Mouse (Mus musculus) liver, embryonic 12.5 days (tissue): Measurements from ENCODE around the gene Tgif2. TPM values are rescaled to one million over a fixed set of nuclear protein-coding genes. Genes with fewer than 3 reads are reported as not detected.
"Not testable (repeated sequence)": the region's sequence is repeated elsewhere in the genome, so short reads cannot be mapped to it uniquely, and the experiment has no call there.

Experiments
- ATAC-seq: fragments of 200-750 bp; cut with Nextera tagmentation; 2 replicates; pipeline ENCODE4 v1.8.0; 2017; ENCODE audit warnings: moderate number of reproducible peaks, mild to moderate bottlenecking, moderate library complexity
- H3K27ac ChIP-seq: fragments of 300-500 bp; sonication (generic); 2 replicates; pipeline ENCODE4 v1.5.1; 2016; ENCODE audit warnings: mild to moderate bottlenecking
- H3K27me3 ChIP-seq: fragments of 300-500 bp; sonication (generic); replicated peaks from 2 replicates; pipeline ENCODE4 v1.6.1; 2016; ENCODE audit warnings: mild to moderate bottlenecking, moderate library complexity
- H3K36me3 ChIP-seq: fragments of 300-500 bp; sonication (generic); 2 replicates; pipeline ENCODE4 v1.6.1; 2016; ENCODE audit warnings: mild to moderate bottlenecking, moderate library complexity
- H3K4me1 ChIP-seq: fragments of 300-500 bp; sonication (generic); 2 replicates; pipeline ENCODE4 v1.6.1; 2016
- H3K4me2 ChIP-seq: fragments of 300-500 bp; sonication (generic); 2 replicates; pipeline ENCODE4 v1.6.1; 2016; ENCODE audit warnings: mild to moderate bottlenecking, moderate library complexity
- H3K4me3 ChIP-seq: fragments of 300-500 bp; sonication (generic); 2 replicates; pipeline ENCODE4 v1.5.1; 2016; ENCODE audit warnings: mild to moderate bottlenecking, moderate library complexity
- H3K9ac ChIP-seq: fragments of 300-500 bp; sonication (generic); 2 replicates; pipeline ENCODE4 v1.6.1; 2016; ENCODE audit warnings: mild to moderate bottlenecking, moderate library complexity
- H3K9me3 ChIP-seq: fragments of 300-500 bp; sonication (generic); replicated peaks from 2 replicates; pipeline ENCODE4 v1.6.1; 2016; ENCODE audit warnings: mild to moderate bottlenecking, moderate library complexity
- WGBS: fragments of 180-500 bp; shearing (Covaris S2); methylation state at CpG from one replicate; pipeline ENCODE4 v1.1.7; 2016; ENCODE audit not compliant: insufficient replicate concordance; 5-methylcytosine and 5-hydroxymethylcytosine counted together
- polyA plus RNA-seq: library from polyadenylated mRNA; unstranded; fragments of >200 nt; fragmentation: Nextera tagmentation; extraction: Ambion mirVana; gene quantifications from 2 replicates; pipeline ENCODE4 v1.2.1, GENCODE M21; 2016

Tgif2 gene
- polyA plus RNA-seq, 1 experiment from 2014 or later: 16.2 TPM

GRCm38 (mm10) chr2:156899184-156899583 is 59.4 kb downstream of the Tgif2 start:
- peaks cover 45% of the 10 kb centered on the region for H3K4me1 ChIP-seq
- no peaks in the 10 kb centered on the region for H3K9me3 ChIP-seq
- WGBS: 57% methylated on average over 4 of the region's 4 CpGs
- no peak overlapping the region for H3K27ac ChIP-seq
- no peak overlapping the region for H3K9ac ChIP-seq
- H3K4me2 ChIP-seq: no peak overlapping the region
- no peaks in the 10 kb centered on the region for H3K36me3 ChIP-seq
- no peak overlapping the region for H3K4me3 ChIP-seq
- no peaks in the 10 kb centered on the region for H3K27me3 ChIP-seq
- no peak for ATAC-seq

- no peaks in the 10 kb centered on the region for H3K36me3 ChIP-seq
- no peak overlapping the region for H3K4me3 ChIP-seq
- H3K27me3 ChIP-seq: no peaks in the 10 kb centered on the region
- no peak overlapping the region for H3K9ac ChIP-seq
- ATAC-seq: no peak
- H3K4me2 ChIP-seq: no peak overlapping the region
- peaks cover 33% of the 10 kb centered on the region for H3K4me1 ChIP-seq
- no peak overlapping the region for H3K27ac ChIP-seq
- 89% methylated on average over 2 of the region's 2 CpGs for WGBS
- H3K9me3 ChIP-seq: no peaks in the 10 kb centered on the region
Measured at GRCm38 (mm10) chr2:156901344-156901743, 61.5 kb downstream of the Tgif2 start.

GRCm38 (mm10) chr2:156901883-156902282 is 62.1 kb downstream of the Tgif2 start:
- no peak for ATAC-seq
- H3K9ac ChIP-seq: no peak overlapping the region
- no peak overlapping the region for H3K4me2 ChIP-seq
- no peak overlapping the region for H3K4me3 ChIP-seq
- H3K27me3 ChIP-seq: no peaks in the 10 kb centered on the region
- peaks cover 27% of the 10 kb centered on the region for H3K4me1 ChIP-seq
- no peak overlapping the region for H3K27ac ChIP-seq
- H3K9me3 ChIP-seq: no peaks in the 10 kb centered on the region
- H3K36me3 ChIP-seq: no peaks in the 10 kb centered on the region
- 64% methylated on average over 6 of the region's 6 CpGs for WGBS

- WGBS: 75% methylated on average over 3 of the region's 4 CpGs
- not testable (repeated sequence) for H3K9ac ChIP-seq, H3K9me3 ChIP-seq, H3K27me3 ChIP-seq, ATAC-seq, H3K36me3 ChIP-seq, H3K4me2 ChIP-seq, H3K4me3 ChIP-seq, H3K27ac ChIP-seq
- H3K4me1 ChIP-seq: peaks cover 22% of the 10 kb centered on the region
Measured at GRCm38 (mm10) chr2:156902411-156902810, 62.6 kb downstream of the Tgif2 start.

- Histone ChIP-seq H3K36me3 (no peaks in the 10 kb centered on the region), H3K4me3 (no peak overlapping the region), H3K9me3 (no peaks in the 10 kb centered on the region), H3K9ac (no peak overlapping the region), H3K4me1 (peaks cover 12% of the 10 kb centered on the region), H3K4me2 (no peak overlapping the region), H3K27ac (no peak overlapping the region), H3K27me3 (no peaks in the 10 kb centered on the region)
- WGBS: 22% methylated on average over 2 of the region's 2 CpGs
- ATAC-seq: no peak
Measured at GRCm38 (mm10) chr2:156903367-156903766, 63.6 kb downstream of the Tgif2 start.

Other genes with a start within 250 kb of the Tgif2 start
- gene Dlgap4, start 226.3 kb upstream of the Tgif2 start, polyA plus RNA-seq: 24.5 and 28.7 TPM in 2 replicates
- 70.5 and 76.1 TPM in 2 replicates for gene Myl9, start 64.6 kb upstream of the Tgif2 start, polyA plus RNA-seq
- 2.5 and 2.7 TPM in 2 replicates for gene 4930518I15Rik, start 17.9 kb downstream of the Tgif2 start, polyA plus RNA-seq
- gene Rab5if, start 23.1 kb downstream of the Tgif2 start, polyA plus RNA-seq: 250 and 266 TPM in 2 replicates
- gene Sla2, start 47.2 kb downstream of the Tgif2 start, polyA plus RNA-seq: 6.2 and 7.1 TPM in 2 replicates
- 55.4 and 56.4 TPM in 2 replicates for gene Ndrg3, start 152.0 kb downstream of the Tgif2 start, polyA plus RNA-seq
- gene Dsn1, start 167.1 kb downstream of the Tgif2 start, polyA plus RNA-seq: 38.7 TPM in 2 replicates
- gene Soga1, start 239.2 kb downstream of the Tgif2 start, polyA plus RNA-seq: 3.4 TPM in 2 replicates
- 0.29 TPM in 1 of 2 replicates, not detected in the other for gene Tldc2, start 247.0 kb downstream of the Tgif2 start, polyA plus RNA-seq